Mouse (Mus musculus) neural tube, embryonic 15.5 days (tissue): ENCODE data around the gene Kcnh1. TPM values are rescaled to one million over a fixed set of nuclear protein-coding genes. Genes with fewer than 3 reads are reported as not detected.

Source experiments
- ATAC-seq: fragments of 200-750 bp; cut with Nextera tagmentation; 2 replicates; pipeline ENCODE4 v1.8.0; 2017; ENCODE audit warnings: mild to moderate bottlenecking, moderate TSS enrichment, moderate library complexity; ENCODE audit not compliant: low FRiP score
- H3K27ac ChIP-seq: fragments of 300-500 bp; sonication (generic); replicated peaks from 2 replicates; pipeline ENCODE4 v1.5.1; 2015; ENCODE audit warnings: mild to moderate bottlenecking, inconsistent platforms
- H3K27me3 ChIP-seq: fragments of 300-500 bp; sonication (generic); replicated peaks from 2 replicates; pipeline ENCODE4 v1.6.1; 2015; ENCODE audit warnings: inconsistent platforms
- H3K36me3 ChIP-seq: fragments of 300-500 bp; sonication (generic); 2 replicates; pipeline ENCODE4 v1.6.1; 2015; ENCODE audit warnings: inconsistent platforms
- H3K4me1 ChIP-seq: fragments of 300-500 bp; sonication (generic); 2 replicates; pipeline ENCODE4 v1.6.1; 2015; ENCODE audit warnings: inconsistent platforms
- H3K4me2 ChIP-seq: fragments of 300-500 bp; sonication (generic); 2 replicates; pipeline ENCODE4 v1.6.1; 2015; ENCODE audit warnings: inconsistent platforms, mild to moderate bottlenecking, moderate library complexity
- H3K4me3 ChIP-seq: fragments of 300-500 bp; sonication (generic); replicated peaks from 2 replicates; pipeline ENCODE4 v1.5.1; 2015; ENCODE audit warnings: mild to moderate bottlenecking, inconsistent platforms
- H3K9ac ChIP-seq: fragments of 300-500 bp; sonication (generic); replicated peaks from 2 replicates; pipeline ENCODE4 v1.6.1; 2015; ENCODE audit warnings: mild to moderate bottlenecking, inconsistent platforms
- H3K9me3 ChIP-seq: fragments of 300-500 bp; sonication (generic); replicated peaks from 2 replicates; pipeline ENCODE4 v1.6.1; 2016; ENCODE audit warnings: inconsistent platforms
- WGBS: fragments of 180-500 bp; shearing (Covaris S2); methylation state at CpG from one replicate; pipeline ENCODE4 v1.1.7; 2015; ENCODE audit warnings: mixed read lengths; 5-methylcytosine and 5-hydroxymethylcytosine counted together
- polyA plus RNA-seq: library from polyadenylated mRNA; unstranded; fragments of >200 nt; fragmentation: Nextera tagmentation; extraction: Ambion mirVana; gene quantifications from 2 replicates; pipeline ENCODE4 v1.2.1, GENCODE M21; 2015

The Kcnh1 gene
- polyA plus RNA-seq, 1 experiment from 2014 or later: 4.6 TPM

GRCm38 (mm10) chr1:192544091-192544490 is 353.5 kb downstream of the Kcnh1 start:
- Histone ChIP-seq H3K36me3 (no peaks in the 10 kb centered on the region), H3K9ac (no peak overlapping the region), H3K9me3 (no peaks in the 10 kb centered on the region), H3K4me3 (no peak overlapping the region), H3K27ac (no peak overlapping the region), H3K4me1 (peaks cover 5% of the 10 kb centered on the region; the same call in 1 of the 2 replicates), H3K27me3 (no peaks in the 10 kb centered on the region), H3K4me2 (no peak overlapping the region)
- no peak for ATAC-seq
- 32% methylated on average over 9 of the region's 9 CpGs for WGBS

- Histone ChIP-seq H3K9ac (no peak overlapping the region), H3K36me3 (no peaks in the 10 kb centered on the region), H3K4me2 (no peak overlapping the region), H3K27me3 (no peaks in the 10 kb centered on the region), H3K27ac (no peak overlapping the region), H3K4me3 (no peak overlapping the region), H3K4me1 (peaks cover 5% of the 10 kb centered on the region; the same call in 1 of the 2 replicates), H3K9me3 (no peaks in the 10 kb centered on the region)
- 40% methylated on average over 7 of the region's 7 CpGs for WGBS
- no peak for ATAC-seq
Observed at GRCm38 (mm10) chr1:192544901-192545300, 354.3 kb downstream of the Kcnh1 start.

GRCm38 (mm10) chr1:192546843-192547242 is 356.3 kb downstream of the Kcnh1 start:
- Histone ChIP-seq H3K36me3 (no peaks in the 10 kb centered on the region), H3K27ac (no peak overlapping the region), H3K9me3 (no peaks in the 10 kb centered on the region), H3K4me3 (no peak overlapping the region), H3K4me2 (no peak overlapping the region), H3K27me3 (no peaks in the 10 kb centered on the region), H3K4me1 (peaks cover 5% of the 10 kb centered on the region; the same call in 1 of the 2 replicates), H3K9ac (no peak overlapping the region)
- 43% methylated on average over 1 of the region's 1 CpGs for WGBS
- ATAC-seq: no peak

- no peak overlapping the region for H3K9ac ChIP-seq
- no peaks in the 10 kb centered on the region for H3K9me3 ChIP-seq
- H3K36me3 ChIP-seq: no peaks in the 10 kb centered on the region
- H3K27me3 ChIP-seq: no peaks in the 10 kb centered on the region
- no peaks in the 10 kb centered on the region for H3K4me1 ChIP-seq
- H3K27ac ChIP-seq: no peak overlapping the region
- ATAC-seq: no peak
- 89% methylated on average over 3 of the region's 3 CpGs for WGBS
- H3K4me2 ChIP-seq: no peak overlapping the region
- no peak overlapping the region for H3K4me3 ChIP-seq
Observed at GRCm38 (mm10) chr1:192550561-192550960, 360.0 kb downstream of the Kcnh1 start.

GRCm38 (mm10) chr1:192555516-192555915 is 364.9 kb downstream of the Kcnh1 start:
- Histone ChIP-seq H3K27me3 (no peaks in the 10 kb centered on the region), H3K27ac (no peak overlapping the region), H3K4me1 (no peaks in the 10 kb centered on the region), H3K36me3 (no peaks in the 10 kb centered on the region), H3K4me2 (no peak overlapping the region), H3K4me3 (no peak overlapping the region), H3K9me3 (no peaks in the 10 kb centered on the region), H3K9ac (no peak overlapping the region)
- no peak for ATAC-seq
- 44% methylated on average over 4 of the region's 4 CpGs for WGBS

GRCm38 (mm10) chr1:192557978-192558594 is 367.5 kb downstream of the Kcnh1 start:
- H3K27ac ChIP-seq: no peak overlapping the region
- ATAC-seq: no peak
- no peaks in the 10 kb centered on the region for H3K27me3 ChIP-seq
- H3K4me3 ChIP-seq: no peak overlapping the region
- no peaks in the 10 kb centered on the region for H3K4me1 ChIP-seq
- no peaks in the 10 kb centered on the region for H3K9me3 ChIP-seq
- 28% methylated on average over 5 of the region's 5 CpGs for WGBS
- H3K9ac ChIP-seq: no peak overlapping the region
- no peaks in the 10 kb centered on the region for H3K36me3 ChIP-seq
- no peak overlapping the region for H3K4me2 ChIP-seq

- Histone ChIP-seq H3K4me3 (no peak overlapping the region), H3K36me3 (no peaks in the 10 kb centered on the region), H3K27ac (no peak overlapping the region), H3K4me2 (no peak overlapping the region), H3K9me3 (no peaks in the 10 kb centered on the region), H3K4me1 (no peaks in the 10 kb centered on the region), H3K9ac (no peak overlapping the region), H3K27me3 (no peaks in the 10 kb centered on the region)
- no peak for ATAC-seq
- 83% methylated on average over 1 of the region's 1 CpGs for WGBS
Observed at GRCm38 (mm10) chr1:192559341-192559740, 368.8 kb downstream of the Kcnh1 start.

Other genes starting within 250 kb of the Kcnh1 start
- 1.9 and 2.1 TPM in 2 replicates for gene Rd3, start 213.4 kb upstream of the Kcnh1 start, polyA plus RNA-seq
- gene Traf5, start 98.2 kb upstream of the Kcnh1 start, polyA plus RNA-seq: 1.7 and 5.8 TPM in 2 replicates
- 36.0 and 38.3 TPM in 2 replicates for gene Rcor3, start 52.7 kb upstream of the Kcnh1 start, polyA plus RNA-seq